Mouse (Mus musculus) forebrain, postnatal 0 days (tissue): ENCODE measurements around the gene Lrrc27. TPM values are rescaled to one million over a fixed set of nuclear protein-coding genes. Genes with fewer than 3 reads are reported as not detected.

Source experiments
- ATAC-seq: fragments of 200-750 bp; cut with Nextera tagmentation; 2 replicates; pipeline ENCODE4 v1.8.0; 2017; ENCODE audit warnings: mild to moderate bottlenecking, moderate library complexity
- DNase-seq: peaks from one replicate; pipeline ENCODE4 v3.0.0-alpha.2; 2015
- H3K27ac ChIP-seq: fragments of 300-500 bp; sonication (generic); 2 replicates; pipeline ENCODE4 v1.5.1; 2014; ENCODE audit warnings: low read depth, mild to moderate bottlenecking, antibody characterized with exemption, low read length, moderate library complexity, mixed read lengths
- H3K27me3 ChIP-seq: fragments of 300-500 bp; sonication (generic); 2 replicates; pipeline ENCODE4 v1.6.1; 2014; ENCODE audit warnings: mild to moderate bottlenecking, low read length, mixed read lengths; ENCODE audit not compliant: insufficient read depth
- H3K36me3 ChIP-seq: fragments of 300-500 bp; sonication (generic); 2 replicates; pipeline ENCODE4 v1.6.1; 2014; ENCODE audit warnings: mild to moderate bottlenecking, moderate library complexity; ENCODE audit not compliant: insufficient read depth
- H3K4me1 ChIP-seq: fragments of 300-500 bp; sonication (generic); 2 replicates; pipeline ENCODE4 v1.6.1; 2014; ENCODE audit warnings: antibody characterized with exemption; ENCODE audit not compliant: insufficient read depth
- H3K4me2 ChIP-seq: fragments of 300-500 bp; sonication (generic); 2 replicates; pipeline ENCODE4 v1.6.1; 2014; ENCODE audit warnings: low read depth, mild to moderate bottlenecking, moderate library complexity
- H3K4me3 ChIP-seq: fragments of 300-500 bp; sonication (generic); 2 replicates; pipeline ENCODE4 v1.5.1; 2014; ENCODE audit warnings: low read depth, low read length, mixed read lengths
- H3K9ac ChIP-seq: fragments of 300-500 bp; sonication (generic); 2 replicates; pipeline ENCODE4 v1.6.1; 2014; ENCODE audit warnings: mild to moderate bottlenecking
- H3K9me3 ChIP-seq: fragments of 300-500 bp; sonication (generic); 2 replicates; pipeline ENCODE4 v1.6.1; 2016; ENCODE audit warnings: low read length
- CTCF ChIP-seq: sonication (generic); IDR thresholded peaks from 2 replicates; pipeline ENCODE4 v1.5.1; 2016; ENCODE audit warnings: antibody characterized with exemption, control low read depth, low read depth
- WGBS: fragments of 180-500 bp; shearing (Covaris S2); extraction: QIAGEN DNeasy Blood & Tissue Kit; methylation state at CpG from one replicate; pipeline ENCODE4 v1.1.7; 2014; 5-methylcytosine and 5-hydroxymethylcytosine counted together
- polyA plus RNA-seq: library from polyadenylated mRNA; unstranded; fragments of >200 nt; fragmentation: Nextera tagmentation; extraction: Ambion mirVana; gene quantifications from 2 replicates; pipeline ENCODE4 v1.2.1, GENCODE M21; 2015
- total RNA-seq: library from RNA; depleted of rRNA; stranded (reverse); fragments of >200 nt; gene quantifications from 2 replicates; pipeline ENCODE4 v1.2.3, GENCODE M21; 2014

Gene Lrrc27
- total and polyA plus RNA-seq, 2 experiments from 2014 or later = 5.1 to 8.1 TPM

GRCm38 (mm10) chr7:139271871-139272270 is 59.1 kb downstream of the Lrrc27 start:
- Histone ChIP-seq H3K36me3 (no peaks in the 10 kb centered on the region), H3K27ac (no peak overlapping the region), H3K9ac (no peak overlapping the region), H3K27me3 (no peaks in the 10 kb centered on the region), H3K4me1 (peaks cover 8% of the 10 kb centered on the region), H3K9me3 (no peaks in the 10 kb centered on the region), H3K4me2 (no peak overlapping the region), H3K4me3 (no peak overlapping the region)
- no peak for TF ChIP-seq CTCF
- 45% methylated on average over 5 of the region's 5 CpGs for WGBS
- peak; percentile 59 for DNase-seq
- no peak; the same call in 1 of the 2 replicates for ATAC-seq

DNA sequence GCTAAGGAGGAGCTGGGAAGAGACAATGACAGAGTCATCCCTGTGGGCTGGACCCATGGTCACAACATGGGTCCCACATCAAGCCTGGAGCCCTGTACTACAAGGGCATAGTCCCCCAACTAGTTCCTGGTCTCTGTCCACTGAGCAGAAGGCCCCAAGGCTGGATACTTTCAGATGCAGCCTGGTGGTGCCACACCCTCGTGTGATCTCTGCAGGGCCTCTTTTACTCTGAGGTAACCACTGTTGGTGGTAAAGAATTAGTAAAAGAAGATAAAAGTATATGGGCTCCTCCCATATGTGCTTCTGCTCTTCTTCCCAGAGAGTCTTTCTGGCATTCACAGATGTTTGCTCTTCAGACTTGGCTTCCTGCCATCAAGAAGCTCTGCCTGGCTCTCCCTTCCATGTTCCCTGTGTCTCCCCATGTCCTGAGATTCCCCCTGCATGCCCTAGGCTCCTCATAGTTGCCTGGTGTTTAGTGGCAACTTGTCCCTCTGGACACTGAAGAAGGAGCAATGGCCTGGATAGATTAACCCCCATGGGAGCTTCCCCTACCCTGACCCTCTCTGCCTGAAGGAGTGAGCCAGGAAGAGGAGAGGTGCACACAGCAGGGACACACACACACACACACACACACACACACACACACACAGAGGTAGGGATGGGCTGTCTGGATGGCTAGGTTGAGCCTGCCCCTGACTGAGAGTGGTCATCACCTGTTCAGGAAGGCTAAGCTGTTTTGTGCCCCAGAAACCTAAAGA is 60.0 kb downstream of the Lrrc27 start:
- no peaks in the 10 kb centered on the region for H3K36me3 ChIP-seq
- DNase-seq = peak; percentile 52
- peaks cover 8% of the 10 kb centered on the region for H3K4me1 ChIP-seq
- H3K9ac ChIP-seq = no peak overlapping the region
- ATAC-seq = peak; percentile 40
- no peak overlapping the region for H3K27ac ChIP-seq
- H3K4me2 ChIP-seq = no peak overlapping the region
- no peaks in the 10 kb centered on the region for H3K27me3 ChIP-seq
- no peaks in the 10 kb centered on the region for H3K9me3 ChIP-seq
- WGBS = 24% methylated on average over 1 of the region's 1 CpGs
- H3K4me3 ChIP-seq = no peak overlapping the region
- no peak for TF ChIP-seq CTCF

- TF ChIP-seq CTCF = no peak
- peaks cover 8% of the 10 kb centered on the region for H3K4me1 ChIP-seq
- 86% methylated on average over 2 of the region's 2 CpGs for WGBS
- H3K9me3 ChIP-seq = no peaks in the 10 kb centered on the region
- ATAC-seq = no peak
- DNase-seq = no peak
- H3K27ac ChIP-seq = no peak overlapping the region
- no peak overlapping the region for H3K9ac ChIP-seq
- no peak overlapping the region for H3K4me2 ChIP-seq
- no peak overlapping the region for H3K4me3 ChIP-seq
- H3K36me3 ChIP-seq = no peaks in the 10 kb centered on the region
- H3K27me3 ChIP-seq = no peaks in the 10 kb centered on the region
Measured at GRCm38 (mm10) chr7:139273397-139273719, 60.6 kb downstream of the Lrrc27 start.

DNA sequence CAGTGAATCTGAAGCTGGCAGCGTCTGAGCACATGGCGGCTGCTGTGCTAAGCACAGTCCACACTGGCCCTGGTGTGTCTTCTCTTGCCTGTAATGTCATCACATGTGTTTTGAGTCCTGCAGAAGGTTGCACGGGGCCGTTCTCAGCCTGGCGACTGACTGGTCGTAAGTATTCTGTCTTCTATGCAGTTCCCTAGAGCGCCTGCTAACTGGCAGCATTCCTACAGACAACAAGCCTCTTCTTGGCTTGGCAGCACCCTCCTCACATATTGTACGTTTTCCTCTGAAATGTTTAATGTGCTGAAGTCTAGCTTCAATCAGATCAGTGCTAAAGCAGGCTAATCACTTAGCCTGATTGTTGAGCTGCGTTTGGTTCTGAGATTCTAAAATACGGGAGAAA is 62.8 kb downstream of the Lrrc27 start:
- H3K27me3 ChIP-seq = no peaks in the 10 kb centered on the region
- H3K4me2 ChIP-seq = no peak overlapping the region
- WGBS = 25% methylated on average over 10 of the region's 10 CpGs
- no peak overlapping the region for H3K4me3 ChIP-seq
- no peaks in the 10 kb centered on the region for H3K36me3 ChIP-seq
- peak overlapping the region; percentile 29; the same call in 1 of the 2 replicates for H3K27ac ChIP-seq
- peaks cover 8% of the 10 kb centered on the region for H3K4me1 ChIP-seq
- DNase-seq (peak; percentile 79), ATAC-seq (peak; percentile 73)
- no peak overlapping the region for H3K9ac ChIP-seq
- TF ChIP-seq CTCF = peak; percentile 28
- H3K9me3 ChIP-seq = no peaks in the 10 kb centered on the region

GRCm38 (mm10) chr7:139276150-139276549 is 63.4 kb downstream of the Lrrc27 start:
- Histone ChIP-seq H3K4me2 (no peak overlapping the region), H3K36me3 (no peaks in the 10 kb centered on the region), H3K4me1 (peaks cover 8% of the 10 kb centered on the region), H3K9me3 (no peaks in the 10 kb centered on the region), H3K27ac (peak overlapping the region; percentile 29; the same call in 1 of the 2 replicates), H3K4me3 (no peak overlapping the region), H3K27me3 (no peaks in the 10 kb centered on the region), H3K9ac (no peak overlapping the region)
- peak; percentile 32; the same call in 1 of the 2 replicates for ATAC-seq
- 65% methylated on average over 10 of the region's 10 CpGs for WGBS
- no peak for TF ChIP-seq CTCF
- no peak for DNase-seq

- 79% methylated on average over 7 of the region's 7 CpGs for WGBS
- no peak for ATAC-seq
Measured at GRCm38 (mm10) chr7:139277536-139277935, 64.7 kb downstream of the Lrrc27 start.

DNA sequence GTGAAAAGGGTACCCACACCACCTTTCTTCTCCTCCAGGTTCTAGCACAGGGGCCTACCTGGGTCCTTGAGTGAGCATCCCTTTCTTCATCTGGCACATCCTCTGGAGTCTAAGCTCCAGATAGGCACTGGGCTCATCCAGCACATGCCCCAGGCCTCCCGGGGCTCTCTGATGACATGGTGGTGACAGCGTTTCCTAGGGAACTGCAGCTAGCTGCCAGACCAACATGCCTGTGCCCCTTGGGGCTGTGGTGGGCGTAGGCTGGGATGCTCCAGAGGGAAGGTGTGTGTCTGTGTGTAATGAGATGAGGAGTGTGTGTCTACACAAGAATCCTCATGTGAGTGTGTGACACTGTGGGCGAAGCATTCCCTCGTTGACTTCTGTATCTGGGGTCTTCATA is 66.8 kb downstream of the Lrrc27 start:
- Histone ChIP-seq H3K9ac (no peak overlapping the region), H3K27ac (no peak overlapping the region), H3K9me3 (no peaks in the 10 kb centered on the region), H3K36me3 (no peaks in the 10 kb centered on the region), H3K27me3 (no peaks in the 10 kb centered on the region), H3K4me2 (no peak overlapping the region), H3K4me1 (peaks cover 5% of the 10 kb centered on the region), H3K4me3 (no peak overlapping the region)
- no peak for TF ChIP-seq CTCF
- DNase-seq (no peak), ATAC-seq (0 out of 2 replicates have a peak, but pooled peaks have one; percentile 18)
- WGBS = 82% methylated on average over 5 of the region's 5 CpGs

More at GRCm38 (mm10) chr7:139277536-139277935, 64.7 kb downstream of the Lrrc27 start:
- Histone ChIP-seq H3K4me2 (no peak overlapping the region), H3K4me3 (no peak overlapping the region), H3K9me3 (no peaks in the 10 kb centered on the region), H3K9ac (no peak overlapping the region), H3K36me3 (no peaks in the 10 kb centered on the region), H3K4me1 (peaks cover 8% of the 10 kb centered on the region), H3K27me3 (no peaks in the 10 kb centered on the region), H3K27ac (no peak overlapping the region)
- DNase-seq = no peak
- TF ChIP-seq CTCF = no peak
